In the genomic region with DNA sequence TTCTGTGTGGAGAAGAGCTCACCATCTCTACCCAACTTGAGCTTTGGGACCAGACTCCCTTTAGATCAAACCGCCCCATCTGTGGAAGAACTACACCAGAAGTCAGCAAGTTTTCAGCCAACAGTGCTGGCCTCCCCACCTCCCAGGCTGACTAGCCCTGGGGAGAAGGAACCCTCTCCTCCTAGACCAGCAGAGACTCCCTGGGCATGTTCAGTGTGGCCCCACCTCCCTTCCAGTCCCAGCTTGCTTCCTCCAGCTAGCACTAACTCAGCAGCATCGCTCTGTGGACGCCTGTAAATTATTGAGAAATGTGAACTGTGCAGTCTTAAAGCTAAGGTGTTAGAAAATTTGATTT, we compare ENCODE assay signal across 17 mouse cellular contexts. TPM values are rescaled to one million over a fixed set of nuclear protein-coding genes. Genes with fewer than 3 reads are reported as not detected.
A peak's percentile ranks its signal among the peaks of the same experiment; 100 is the strongest.
DNase-seq lines count a peak whose midpoint lies in the region; TF ChIP-seq lines count a peak whose summit lies in the region.
"Had no signal": no experiment of that assay in that cellular context is flagged by ENCODE, and none has a peak within 500 bp of the region (broad histone marks: within the 10 kb centered on the region; RNA-seq: fewer than 3 reads in every experiment).

No protein-coding gene starts in this region.

- no peak for TF ChIP-seq POLR2A in lung, adult 2 months (IDR thresholded peaks at IDR 0.05; ENCODE audit: borderline replicate concordance, extremely low read depth, low read depth, low read length)

- no peak for TF ChIP-seq CTCF in lung, adult 2 months (IDR thresholded peaks at IDR 0.05; ENCODE audit: insufficient read depth, low read length)

- 90% methylated on average over 3 of the region's 3 CpGs for WGBS in lung, adult 2 months

- no peak overlapping the region for H3K4me3 ChIP-seq in lung, adult 2 months (replicated peaks; ENCODE audit: extremely low read depth, low read depth, low read length)
- H3K4me3 ChIP-seq: forebrain, embryonic 10.5 days; heart, adult 2 months; hindbrain, embryonic 12.5 days; hindbrain, embryonic 15.5 days had no signal

- peak; percentile 8 for DNase-seq in cerebellum, adult 11-12 months
- DNase-seq in cerebellum, adult 8-10 months: no peak
- DNase-seq in gastrocnemius, adult 8-10 months (ENCODE audit: low spot score in 2 of 2): peak; percentile 2
- no peak for DNase-seq in gastrocnemius, adult 18-20 months (ENCODE audit: low spot score)
- DNase-seq in lung, adult 2 months: peak; percentile 1
- DNase-seq in lung, postnatal 14 days: no peak
- DNase-seq in testis, postnatal 10 days (ENCODE audit: low spot score): peak; percentile 32
- no peak for DNase-seq in testis, postnatal 14 days (ENCODE audit: low spot score)
- DNase-seq: adrenal gland, postnatal 25 days; cerebellum, adult 2 months; cerebellum, postnatal 14 days; forebrain, postnatal 0 days; gastrocnemius, postnatal 25 days had no signal

- H3K4me1 ChIP-seq in lung, adult 2 months (ENCODE audit: control insufficient read depth, insufficient read depth, low read length): peaks cover 12% of the 10 kb centered on the region
- H3K4me1 ChIP-seq: forebrain, embryonic 10.5 days; hindbrain, embryonic 12.5 days; hindbrain, embryonic 15.5 days had no signal

RNA-seq across cellular contexts. Expression of gene Sirpa, which starts 37.9 kb away (rescaled TPM):
- 1 to 10 TPM; 4.0 to 9.7 (median 5.3) TPM for total RNA-seq in gastrocnemius, adult 8-10 months (2022)
- total RNA-seq in gastrocnemius, adult 18-20 months (2021): 1 to 10 TPM; 4.7 to 9.2 TPM
- polyA plus RNA-seq in lung, adult 2 months (2012; rRNA removed): 78.2 and 94.2 TPM in 2 replicates

Comparison
In these comparisons a context has a peak if more than half of its experiments do, and no peak if none do; other contexts are left out.
1. DNase-seq: peak in cerebellum, adult 11-12 months (single experiment), gastrocnemius, adult 8-10 months (2 of 2), lung, adult 2 months (single experiment) and testis, postnatal 10 days (single experiment); none in cerebellum, adult 8-10 months (single experiment), gastrocnemius, adult 18-20 months (single experiment), lung, postnatal 14 days (single experiment) and testis, postnatal 14 days (single experiment).